Mouse (Mus musculus): ENCODE results near the gene Ifi209.
"Not testable (repeated sequence)": the region's sequence is repeated elsewhere in the genome, so short reads cannot be mapped to it uniquely, and the experiment has no call there.

GRCm38 (mm10) chr1:173589698-173590097 lies 41.0 kb upstream of the Ifi209 start:
- not testable (repeated sequence) for TF ChIP-seq EP300, CTCF (IDR thresholded peaks at IDR 0.05; ENCODE audit: low read depth)
